Mouse (Mus musculus): ENCODE data around the gene Gabrr3.
A peak's percentile ranks its signal among the peaks of the same experiment; 100 is the strongest.
"Not testable (repeated sequence)": the region's sequence is repeated elsewhere in the genome, so short reads cannot be mapped to it uniquely, and the experiment has no call there.

Gabrr3 gene

GRCm38 (mm10) chr16:59407032-59407431 lies at the start of gene Gabrr3:
Gene Gabrr3 (plus strand): TSS chr16:59407332.
- DNase-seq (ENCODE audit: low spot score in 2 of 2): no peak

GRCm38 (mm10) chr16:59363893-59364292 lies 43.2 kb upstream of the Gabrr3 start, which contains the start of gene Olfr209:
Gene Olfr209 (minus strand): TSS chr16:59363993.
- DNase-seq (ENCODE audit: low spot score in 2 of 2): no peak

GRCm38 (mm10) chr16:59393300-59393699 lies 13.8 kb upstream of the Gabrr3 start:
- peak; percentile 58 to 82 for DNase-seq (ENCODE audit: low spot score in 2 of 2)

GRCm38 (mm10) chr16:59401102-59401501 lies 6.0 kb upstream of the Gabrr3 start:
- no peak for DNase-seq (ENCODE audit: low spot score in 2 of 2)

GRCm38 (mm10) chr16:59401985-59402384 lies 5.1 kb upstream of the Gabrr3 start:
- no peak for DNase-seq (ENCODE audit: low spot score in 2 of 2)

- peak in 1 of 2 experiments; percentile 38 for DNase-seq (ENCODE audit: low spot score in 2 of 2)
Observed at GRCm38 (mm10) chr16:59403684-59404083, 3.4 kb upstream of the Gabrr3 start.

- DNase-seq (ENCODE audit: low spot score in 2 of 2): no peak
Observed at GRCm38 (mm10) chr16:59404798-59405197, 2.3 kb upstream of the Gabrr3 start.

GRCm38 (mm10) chr16:59409341-59409748 lies 2.2 kb downstream of the Gabrr3 start:
- DNase-seq (ENCODE audit: low spot score in 2 of 2): no peak

- DNase-seq (ENCODE audit: low spot score in 2 of 2): no peak
Observed at GRCm38 (mm10) chr16:59409800-59410199, 2.7 kb downstream of the Gabrr3 start.

- DNase-seq (ENCODE audit: low spot score in 2 of 2): no peak
Observed at GRCm38 (mm10) chr16:59413475-59413874, 6.3 kb downstream of the Gabrr3 start.

GRCm38 (mm10) chr16:59420237-59420866 lies 13.2 kb downstream of the Gabrr3 start:
- DNase-seq (ENCODE audit: low spot score in 2 of 2): no peak

GRCm38 (mm10) chr16:59420867-59421251 lies 13.7 kb downstream of the Gabrr3 start:
- peak in 1 of 2 experiments; percentile 79 for DNase-seq (ENCODE audit: low spot score in 2 of 2)

- DNase-seq (ENCODE audit: low spot score in 2 of 2): no peak
Observed at GRCm38 (mm10) chr16:59421571-59422345, 14.6 kb downstream of the Gabrr3 start.

- no peak for DNase-seq (ENCODE audit: low spot score in 2 of 2)
Observed at GRCm38 (mm10) chr16:59427960-59428359, 20.8 kb downstream of the Gabrr3 start.

GRCm38 (mm10) chr16:59433181-59433580 lies 26.0 kb downstream of the Gabrr3 start:
- DNase-seq (ENCODE audit: low spot score in 2 of 2): no peak

- no peak for DNase-seq (ENCODE audit: low spot score in 2 of 2)
Observed at GRCm38 (mm10) chr16:59444880-59445559, 37.9 kb downstream of the Gabrr3 start.

- DNase-seq (ENCODE audit: low spot score in 2 of 2): no peak
Observed at GRCm38 (mm10) chr16:59448181-59448580, 41.0 kb downstream of the Gabrr3 start.

GRCm38 (mm10) chr16:59449092-59449491 lies 42.0 kb downstream of the Gabrr3 start:
- no peak for DNase-seq (ENCODE audit: low spot score in 2 of 2)

- no peak for DNase-seq (ENCODE audit: low spot score in 2 of 2)
Observed at GRCm38 (mm10) chr16:59451813-59452212, 44.7 kb downstream of the Gabrr3 start.

- not testable (repeated sequence) for DNase-seq (ENCODE audit: low spot score in 2 of 2)
Observed at GRCm38 (mm10) chr16:59459259-59459861, 52.2 kb downstream of the Gabrr3 start.

GRCm38 (mm10) chr16:59463567-59463966 lies 56.4 kb downstream of the Gabrr3 start:
- DNase-seq (ENCODE audit: low spot score in 2 of 2): no peak

GRCm38 (mm10) chr16:59463973-59464372 lies 56.8 kb downstream of the Gabrr3 start:
- no peak for DNase-seq (ENCODE audit: low spot score in 2 of 2)

All from left cerebral cortex, adult 9 months (tissue).